Mouse (Mus musculus): Measurements from ENCODE around the gene Crtam. TPM values are rescaled to one million over a fixed set of nuclear protein-coding genes. Genes with fewer than 3 reads are reported as not detected.

The Crtam gene
- total RNA-seq, 2 experiments from 2014 or later = 0.10 to 0.29 TPM

DNA sequence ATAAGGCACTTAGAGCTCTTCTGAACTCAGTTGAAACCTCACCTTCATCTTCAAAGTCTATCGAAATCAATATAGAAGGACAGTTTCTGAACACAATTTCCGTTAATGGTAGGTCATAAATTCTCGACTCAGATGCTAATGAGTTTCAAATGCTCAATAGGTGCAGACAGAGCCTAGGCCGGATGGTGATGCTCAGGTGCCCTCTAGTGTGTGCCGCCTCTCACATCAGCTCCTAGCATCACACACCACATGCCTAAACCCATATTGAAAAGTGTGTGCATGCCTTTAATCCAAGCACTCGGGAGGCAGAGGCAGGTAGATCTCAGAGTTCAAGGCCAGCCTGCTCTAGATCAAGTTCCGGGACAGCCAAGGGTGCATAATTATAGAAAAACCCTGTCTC, 67.0 kb downstream of the Crtam start:
- DNase-seq (ENCODE audit: low spot score in 2 of 2) = no peak
- intact Hi-C loops (cut with DNase I) = no loop called here

DNA sequence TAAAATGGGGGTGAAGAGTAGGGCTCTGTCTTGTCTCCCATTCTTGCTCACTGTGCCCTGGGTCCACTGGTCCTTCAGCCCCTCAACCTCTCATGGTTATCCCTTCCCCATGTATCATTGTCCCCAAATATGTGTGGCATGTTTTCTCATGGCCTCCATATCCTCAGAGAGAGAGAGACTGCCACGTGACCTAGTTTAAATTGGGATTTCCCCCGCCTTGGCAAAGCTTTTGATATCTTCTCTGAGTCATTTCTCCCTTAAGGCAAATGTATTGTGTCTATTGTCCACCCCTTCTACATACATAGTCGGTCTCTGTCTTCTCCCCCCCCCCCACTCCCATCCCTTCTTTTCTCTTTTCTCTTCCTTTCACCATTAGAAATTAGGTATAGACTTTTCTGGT, 71.1 kb downstream of the Crtam start:
- intact Hi-C loops (cut with DNase I) = no loop called here
- DNase-seq (ENCODE audit: low spot score in 2 of 2) = no peak

DNA sequence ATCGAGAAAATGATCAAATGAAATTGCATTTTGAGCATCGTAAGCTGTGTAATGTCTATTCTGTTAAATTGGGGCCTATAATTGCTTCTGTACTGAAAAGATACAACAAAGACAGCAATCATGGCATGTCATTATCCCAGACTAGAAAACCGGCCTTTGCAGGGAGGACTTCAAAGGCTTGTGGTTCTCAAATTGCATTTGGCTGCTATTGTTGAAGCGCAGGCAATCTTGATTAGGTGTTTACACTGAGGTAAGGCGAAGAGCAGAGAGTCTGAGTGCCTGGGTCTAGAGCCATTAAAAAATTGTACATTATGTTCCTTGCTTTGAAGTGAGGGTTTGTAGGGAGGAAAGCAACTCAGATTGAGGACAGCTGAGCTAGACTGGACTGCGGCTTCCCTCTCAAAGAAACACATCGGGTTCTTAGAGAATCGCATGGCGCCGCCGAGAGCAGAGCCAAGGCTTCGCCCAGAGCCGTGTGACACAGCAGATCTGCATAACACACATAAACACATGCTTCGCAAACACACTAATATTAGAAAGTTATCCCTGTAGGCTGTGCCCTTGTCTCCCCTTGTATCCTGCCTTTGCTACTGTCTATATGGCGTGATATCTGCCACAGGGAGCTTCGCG, 77.0 kb downstream of the Crtam start:
- intact Hi-C loops (cut with DNase I) = no loop called here
- DNase-seq (ENCODE audit: low spot score in 2 of 2) = no peak

Other genes starting within 250 kb of the Crtam start
- gene Hspa8, start 203.6 kb downstream of the Crtam start, total RNA-seq (2021) = 1,000 to 10,000 TPM; 2,228 to 2,287 TPM
- gene Bsx, start 130.5 kb downstream of the Crtam start, total RNA-seq (2021) = under 1 TPM in 1 of 2 experiments, not detected in 1; 0.15 TPM
- gene Jhy, start 40.5 kb downstream of the Crtam start, total RNA-seq (2021) = 1 to 10 TPM in 1 of 2 experiments, under 1 TPM in 1; 0.57 to 1.6 TPM
- 10 to 100 TPM; 22.5 to 22.6 TPM for gene Ubash3b, start 157.1 kb upstream of the Crtam start, total RNA-seq (2021)

All from left cerebral cortex, postnatal 36 days (tissue).